Mouse (Mus musculus): Measurements from ENCODE around the gene Ccno. TPM values are rescaled to one million over a fixed set of nuclear protein-coding genes. Genes with fewer than 3 reads are reported as not detected.

Gene Ccno
- polyA plus RNA-seq, 1 experiment from 2014 or later, result 3.0 TPM

GRCm38 (mm10) chr13:113021521-113021920, 33.9 kb downstream of the Ccno start:
- Histone ChIP-seq H3K27me3 (ENCODE audit: poor library complexity, severe bottlenecking) (peaks cover 31% of the 10 kb centered on the region), H3K9me3 (no peaks in the 10 kb centered on the region), H3K4me1 (0 out of 2 replicates have a peak, but pooled peaks cover 4% of the 10 kb centered on the region), H3K36me3 (replicated peaks) (no peaks in the 10 kb centered on the region), H3K4me3 (no peak overlapping the region), H3K27ac (no peak overlapping the region)
- 91% methylated on average over 2 of the region's 2 CpGs for WGBS
- no peak for DNase-seq (ENCODE audit: extremely low spot score, low spot score)

DNA sequence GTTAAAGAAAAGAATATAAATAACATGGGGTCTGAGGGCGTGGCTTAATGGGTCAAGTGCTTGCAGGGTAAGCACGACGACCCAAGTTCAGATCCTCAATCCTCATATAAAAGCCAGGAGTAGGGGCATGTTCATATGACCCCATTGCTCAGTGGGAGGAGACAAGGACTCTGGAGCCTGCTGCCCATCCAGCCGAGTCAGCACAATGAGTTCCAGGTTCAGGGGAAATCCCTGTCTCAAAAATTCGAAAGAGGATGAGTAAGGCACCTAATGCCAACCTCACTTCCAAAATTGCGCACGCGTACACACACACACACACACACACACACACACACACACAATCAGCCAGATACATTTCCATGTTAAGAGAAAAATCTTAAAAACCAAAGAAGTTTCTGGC, 34.9 kb downstream of the Ccno start:
- DNase-seq (ENCODE audit: extremely low spot score, low spot score), result no peak
- no peak overlapping the region for H3K27ac ChIP-seq
- H3K27me3 ChIP-seq (ENCODE audit: poor library complexity, severe bottlenecking), result peaks cover 31% of the 10 kb centered on the region
- whole genome bisulfite sequencing, result 80% methylated on average over 8 of the region's 8 CpGs
- no peaks in the 10 kb centered on the region for H3K36me3 ChIP-seq (replicated peaks)
- no peak overlapping the region for H3K4me3 ChIP-seq
- 0 out of 2 replicates have a peak, but pooled peaks cover 4% of the 10 kb centered on the region for H3K4me1 ChIP-seq
- no peaks in the 10 kb centered on the region for H3K9me3 ChIP-seq

DNA sequence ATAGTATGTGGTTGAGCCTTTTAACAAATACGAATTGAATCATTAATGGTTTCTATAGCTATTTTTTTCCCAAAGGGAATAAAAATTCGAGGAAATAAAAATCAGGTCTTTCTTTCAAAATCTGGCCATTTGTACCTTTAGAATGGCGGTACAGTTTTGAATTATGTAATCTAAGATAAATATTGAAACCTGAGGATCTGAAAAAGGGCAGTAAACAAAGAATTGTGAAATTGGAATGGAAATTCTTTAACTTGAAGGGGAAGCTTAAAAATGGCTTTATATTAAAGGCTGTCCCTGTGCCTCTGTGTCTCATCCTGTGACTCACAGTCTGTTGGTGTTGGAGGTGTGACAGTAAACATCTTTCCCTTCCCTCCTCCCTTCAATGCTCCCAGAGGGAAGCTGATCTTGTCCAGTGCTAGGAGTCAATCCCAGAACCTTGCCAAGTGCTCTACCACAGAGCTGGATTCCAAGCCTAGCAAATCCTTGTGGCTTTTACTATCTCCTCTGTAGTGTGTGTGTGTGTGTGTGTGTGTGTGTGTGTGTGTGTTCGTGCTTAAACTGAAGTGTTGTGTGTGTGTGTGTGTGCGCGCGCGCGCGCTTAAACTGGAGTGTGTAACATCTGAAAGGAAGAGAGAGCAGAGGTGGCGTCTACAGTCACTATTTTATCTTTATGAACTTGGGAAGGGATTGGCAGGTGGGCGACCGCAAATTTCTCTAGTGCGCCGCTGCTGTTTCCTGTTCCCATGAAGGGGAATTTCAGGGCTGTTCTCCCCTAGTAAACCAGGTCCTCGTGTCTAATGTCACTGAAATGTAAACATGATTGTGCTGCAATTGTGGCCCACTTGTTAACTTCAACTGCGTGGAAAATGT, 35.9 kb downstream of the Ccno start:
- no peak overlapping the region for H3K4me3 ChIP-seq
- no peak overlapping the region for H3K27ac ChIP-seq
- peaks cover 33% of the 10 kb centered on the region for H3K27me3 ChIP-seq (ENCODE audit: poor library complexity, severe bottlenecking)
- DNase-seq (ENCODE audit: extremely low spot score, low spot score), result no peak
- H3K36me3 ChIP-seq (replicated peaks), result no peaks in the 10 kb centered on the region
- H3K4me1 ChIP-seq, result 0 out of 2 replicates have a peak, but pooled peaks cover 4% of the 10 kb centered on the region
- H3K9me3 ChIP-seq, result no peaks in the 10 kb centered on the region
- 89% methylated on average over 17 of the region's 17 CpGs for WGBS

DNA sequence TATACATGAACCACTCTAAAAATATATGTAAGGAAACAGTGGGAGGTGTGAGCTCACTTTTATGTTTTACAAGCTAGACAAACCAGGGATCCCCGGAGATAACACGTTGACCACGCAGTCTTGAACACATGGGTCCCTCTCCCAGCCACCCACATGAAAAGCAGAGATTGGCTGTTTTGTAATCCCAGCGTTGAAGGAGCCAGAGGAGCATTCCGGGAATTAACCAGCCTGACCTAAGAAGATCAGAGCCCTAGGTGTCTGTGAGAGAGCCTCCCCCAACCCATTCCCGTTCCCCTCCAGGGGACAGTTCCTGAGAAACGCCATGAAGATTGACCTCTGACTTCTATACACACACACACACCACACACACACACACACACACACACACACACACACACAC, 43.7 kb downstream of the Ccno start:
- Histone ChIP-seq H3K27ac (peak overlapping the region; percentile 86), H3K27me3 (ENCODE audit: poor library complexity, severe bottlenecking) (peaks cover 84% of the 10 kb centered on the region), H3K9me3 (no peaks in the 10 kb centered on the region), H3K4me3 (peak overlapping the region; percentile 62), H3K36me3 (replicated peaks) (no peaks in the 10 kb centered on the region), H3K4me1 (peaks cover 32% of the 10 kb centered on the region)
- WGBS, result 2% methylated on average over 7 of the region's 7 CpGs
- DNase-seq (ENCODE audit: extremely low spot score, low spot score), result no peak

GRCm38 (mm10) chr13:113031792-113032571, 44.4 kb downstream of the Ccno start:
- Histone ChIP-seq H3K27ac (peak overlapping the region; percentile 86), H3K27me3 (ENCODE audit: poor library complexity, severe bottlenecking) (peaks cover 85% of the 10 kb centered on the region), H3K4me1 (peaks cover 32% of the 10 kb centered on the region), H3K36me3 (replicated peaks) (no peaks in the 10 kb centered on the region), H3K9me3 (no peaks in the 10 kb centered on the region), H3K4me3 (peak overlapping the region; percentile 62)
- under 1% methylated on average over 40 of the region's 40 CpGs for WGBS
- DNase-seq (ENCODE audit: extremely low spot score, low spot score), result peak; percentile 75

DNA sequence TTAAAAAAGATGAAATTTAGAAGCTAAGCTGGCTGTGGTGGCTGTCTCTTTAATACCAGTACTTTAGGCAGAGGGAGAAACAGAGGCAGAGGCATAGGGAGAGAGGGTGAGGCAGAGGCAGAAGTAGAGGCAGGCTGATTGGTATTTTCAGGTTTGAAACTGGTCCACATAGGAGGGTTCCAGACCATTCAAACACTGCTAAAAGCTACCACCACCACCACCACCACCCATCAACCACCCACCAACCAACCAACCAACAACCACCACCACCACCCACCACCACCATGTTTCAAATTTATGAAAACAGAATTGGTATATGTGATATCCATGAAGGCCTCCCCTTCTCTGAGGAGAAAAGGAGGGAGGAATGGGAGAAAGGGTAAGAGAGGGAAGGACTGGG, 45.2 kb downstream of the Ccno start:
- no peak overlapping the region for H3K27ac ChIP-seq
- peaks cover 32% of the 10 kb centered on the region for H3K4me1 ChIP-seq
- no peak overlapping the region for H3K4me3 ChIP-seq
- peaks cover 90% of the 10 kb centered on the region for H3K27me3 ChIP-seq (ENCODE audit: poor library complexity, severe bottlenecking)
- no peak for DNase-seq (ENCODE audit: extremely low spot score, low spot score)
- H3K36me3 ChIP-seq (replicated peaks), result no peaks in the 10 kb centered on the region
- H3K9me3 ChIP-seq, result no peaks in the 10 kb centered on the region

DNA sequence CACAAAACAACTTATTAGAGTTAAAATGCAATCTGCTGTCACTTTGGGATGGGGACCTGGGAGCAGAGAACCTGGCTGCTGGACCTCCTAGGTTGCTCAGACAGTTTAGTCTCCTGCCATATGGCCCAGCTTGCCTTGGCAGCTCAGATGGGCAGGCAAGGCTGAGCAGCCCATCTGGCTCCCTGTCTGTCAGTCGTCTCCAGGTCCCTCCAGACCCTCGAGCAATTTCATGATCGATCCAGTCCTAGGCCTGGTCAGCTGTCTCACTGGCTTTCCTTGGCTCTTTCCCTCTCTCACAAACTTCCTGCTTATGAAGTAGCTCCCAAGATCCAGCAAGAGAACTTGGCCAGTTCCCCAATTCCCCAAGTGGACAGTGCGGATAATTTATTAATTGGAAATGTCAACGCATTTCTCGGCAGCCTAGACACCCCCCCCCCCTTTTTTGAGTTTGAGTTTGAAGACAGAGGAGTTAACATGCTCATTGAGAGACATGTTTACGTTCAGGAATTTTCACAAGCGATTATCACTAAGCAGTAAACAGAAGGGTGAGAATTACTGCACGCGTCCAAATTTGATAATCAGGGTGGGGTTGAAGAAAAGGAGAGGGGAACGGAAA, 46.8 kb downstream of the Ccno start:
- peak overlapping the region; percentile 60 for H3K4me3 ChIP-seq
- DNase-seq (ENCODE audit: extremely low spot score, low spot score), result peak; percentile 53
- H3K36me3 ChIP-seq (replicated peaks), result no peaks in the 10 kb centered on the region
- peaks cover 32% of the 10 kb centered on the region for H3K4me1 ChIP-seq
- H3K9me3 ChIP-seq, result no peaks in the 10 kb centered on the region
- H3K27me3 ChIP-seq (ENCODE audit: poor library complexity, severe bottlenecking), result peaks cover 75% of the 10 kb centered on the region
- WGBS, result 3% methylated on average over 11 of the region's 11 CpGs
- H3K27ac ChIP-seq, result no peak overlapping the region

GRCm38 (mm10) chr13:113034950-113035421, 47.4 kb downstream of the Ccno start, which contains the start of gene Cdc20b:
TSS of gene Cdc20b (plus strand) at chr13:113035111.
- Histone ChIP-seq H3K9me3 (no peaks in the 10 kb centered on the region), H3K4me1 (peaks cover 32% of the 10 kb centered on the region), H3K4me3 (peak within 1 kb of the TSS; percentile 60), H3K36me3 (replicated peaks) (no peaks in the 10 kb centered on the region), H3K27me3 (ENCODE audit: poor library complexity, severe bottlenecking) (peaks cover 69% of the 10 kb centered on the region), H3K27ac (0 out of 2 replicates have a peak within 1 kb of the TSS, but pooled peaks have one; percentile 3)
- under 1% methylated on average over 46 of the region's 46 CpGs for WGBS
- peak; percentile 56 for DNase-seq (ENCODE audit: extremely low spot score, low spot score)

DNA sequence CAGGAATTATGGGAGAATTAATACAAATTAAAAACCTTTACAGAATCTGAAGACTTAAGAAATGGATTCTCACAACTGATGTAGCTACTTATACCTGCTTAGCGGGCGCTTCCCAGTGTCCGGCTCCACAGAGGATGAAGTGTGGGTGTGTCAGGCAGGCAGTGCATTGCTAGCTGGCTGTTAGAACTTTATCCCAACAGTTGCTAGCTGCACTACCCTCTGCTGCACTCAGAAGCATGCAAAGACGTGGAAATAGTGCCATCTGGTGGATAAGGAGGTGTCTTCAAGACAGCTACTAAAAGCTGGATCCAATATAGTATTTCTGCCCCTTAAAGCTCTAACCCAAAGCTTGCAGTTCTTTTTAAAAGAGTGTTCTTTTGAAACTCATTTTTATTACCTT, 48.2 kb downstream of the Ccno start:
- peak; percentile 73 for DNase-seq (ENCODE audit: extremely low spot score, low spot score)
- Histone ChIP-seq H3K27me3 (ENCODE audit: poor library complexity, severe bottlenecking) (peaks cover 61% of the 10 kb centered on the region), H3K4me1 (peaks cover 32% of the 10 kb centered on the region), H3K36me3 (replicated peaks) (no peaks in the 10 kb centered on the region), H3K9me3 (no peaks in the 10 kb centered on the region), H3K4me3 (peak overlapping the region; percentile 60), H3K27ac (no peak overlapping the region)
- WGBS, result 0% methylated on average over 4 of the region's 4 CpGs

MicroRNAs within 50 kb of the gene (microRNA counts, 519-probe panel; counts per million panel counts)
- microRNA mmu-miR-449a (1,651 counts per million, percentile 67 among the panel's probes with 10 or more counts), microRNA mmu-miR-449b (341 counts per million, percentile 65 among the panel's probes with 10 or more counts), microRNA mmu-miR-449c (341 counts per million, percentile 65 among the panel's probes with 10 or more counts)

Small RNA genes within 50 kb of the gene (microRNA-seq; reads per million reads assigned to microRNA genes)
- gene Mir449a (490 reads per million, percentile 66 among the genes with 10 or more reads in this experiment), gene Mir449b (2.1 reads per million), gene Mir449c (6.0 reads per million, percentile 15 among the genes with 10 or more reads in this experiment)

Other genes starting within 250 kb of the Ccno start
- gene Plpp1, start 187.0 kb upstream of the Ccno start, polyA plus RNA-seq (2016; fragmentation: Nextera tagmentation; extraction: Ambion mirVana), result 15.7 and 16.8 TPM in 2 replicates
- 99.4 and 104 TPM in 2 replicates for gene Mtrex, start 60.4 kb upstream of the Ccno start, polyA plus RNA-seq (2016; fragmentation: Nextera tagmentation; extraction: Ambion mirVana)
- 29.0 and 30.0 TPM in 2 replicates for gene Dhx29, start 60.3 kb upstream of the Ccno start, polyA plus RNA-seq (2016; fragmentation: Nextera tagmentation; extraction: Ambion mirVana)
- gene Mcidas, start 6.0 kb downstream of the Ccno start, polyA plus RNA-seq (2016; fragmentation: Nextera tagmentation; extraction: Ambion mirVana), result 1.3 and 2.0 TPM in 2 replicates
- 0.31 TPM in 1 of 2 replicates, not detected in the other for gene Cdc20b, start 47.3 kb downstream of the Ccno start, polyA plus RNA-seq (2016; fragmentation: Nextera tagmentation; extraction: Ambion mirVana)
- gene Gpx8, start 58.6 kb downstream of the Ccno start, polyA plus RNA-seq (2016; fragmentation: Nextera tagmentation; extraction: Ambion mirVana), result 78.8 and 85.3 TPM in 2 replicates
- not detected in 2 replicates for gene Gzma, start 113.2 kb downstream of the Ccno start, polyA plus RNA-seq (2016; fragmentation: Nextera tagmentation; extraction: Ambion mirVana)
- 0.77 and 2.2 TPM in 2 replicates for gene Esm1, start 221.9 kb downstream of the Ccno start, polyA plus RNA-seq (2016; fragmentation: Nextera tagmentation; extraction: Ambion mirVana)
- not detected in 2 replicates for gene Gzmk, start 238.1 kb downstream of the Ccno start, polyA plus RNA-seq (2016; fragmentation: Nextera tagmentation; extraction: Ambion mirVana)